Mouse (Mus musculus): ENCODE measurements around the gene Zbtb9. TPM values are rescaled to one million over a fixed set of nuclear protein-coding genes. Genes with fewer than 3 reads are reported as not detected.

Zbtb9 gene
- polyA plus RNA-seq, 1 experiment from 2014 or later: 14.1 TPM

DNA sequence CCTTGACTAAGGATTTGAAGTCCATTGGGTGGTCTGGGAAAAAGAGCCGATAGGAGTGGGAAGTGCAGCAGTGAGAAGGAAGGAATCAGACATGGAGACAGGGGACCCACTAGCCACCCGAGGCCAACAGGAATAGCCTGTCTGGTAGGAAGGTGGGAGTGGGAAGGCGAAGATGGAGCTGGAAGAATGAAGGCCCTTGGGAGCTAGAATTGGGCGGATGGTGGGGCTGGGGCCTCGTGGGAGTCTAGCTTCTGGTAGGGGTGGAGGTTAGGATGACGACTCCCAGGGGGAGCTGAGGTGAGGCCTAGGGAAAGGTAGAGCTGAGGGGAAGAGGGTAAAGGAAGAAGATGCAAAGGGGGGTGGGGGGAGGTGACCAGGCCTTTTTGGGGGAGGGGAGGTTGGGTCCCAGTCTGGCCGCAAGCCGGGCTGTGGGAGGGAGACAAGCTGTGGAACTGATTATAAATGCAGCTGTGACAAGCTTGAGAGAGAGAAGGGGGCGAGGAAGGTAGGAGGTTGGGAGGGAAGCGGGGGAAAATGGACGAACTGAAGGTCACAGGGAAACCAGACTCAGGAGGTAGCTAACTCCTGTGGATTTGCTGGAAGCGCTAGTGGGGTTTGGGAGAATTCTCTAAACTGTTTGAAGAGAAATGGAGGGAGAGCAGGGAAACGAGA, 27.0 kb upstream of the Zbtb9 start:
- no peak for ATAC-seq (ENCODE audit: insufficient read depth, low FRiP score)
- H3K4me2 ChIP-seq (ENCODE audit: low read depth, low read length): peak overlapping the region; percentile 75
- H3K27ac ChIP-seq (ENCODE audit: low read length): peak overlapping the region; percentile 72
- no peaks in the 10 kb centered on the region for H3K9me3 ChIP-seq (replicated peaks; ENCODE audit: control insufficient read depth, low read length)
- peak overlapping the region; percentile 47 for H3K4me3 ChIP-seq (replicated peaks; ENCODE audit: low read length)
- H3K27me3 ChIP-seq (ENCODE audit: control insufficient read depth, insufficient read depth, low read length): no peaks in the 10 kb centered on the region
- peak overlapping the region; percentile 76 for H3K9ac ChIP-seq (ENCODE audit: low read length)
- H3K36me3 ChIP-seq (ENCODE audit: control insufficient read depth, insufficient read depth, low read length): no peaks in the 10 kb centered on the region
- H3K4me1 ChIP-seq (ENCODE audit: control insufficient read depth, insufficient read depth, low read length): peaks cover 35% of the 10 kb centered on the region
- WGBS: 31% methylated on average over 13 of the region's 13 CpGs

- H3K4me3 ChIP-seq (replicated peaks; ENCODE audit: low read length): peak overlapping the region; percentile 47
- no peaks in the 10 kb centered on the region for H3K27me3 ChIP-seq (ENCODE audit: control insufficient read depth, insufficient read depth, low read length)
- H3K9ac ChIP-seq (ENCODE audit: low read length): peak overlapping the region; percentile 76
- 4% methylated on average over 37 of the region's 37 CpGs for WGBS
- peaks cover 41% of the 10 kb centered on the region for H3K4me1 ChIP-seq (ENCODE audit: control insufficient read depth, insufficient read depth, low read length)
- H3K4me2 ChIP-seq (ENCODE audit: low read depth, low read length): peak overlapping the region; percentile 75
- peak overlapping the region; percentile 72 for H3K27ac ChIP-seq (ENCODE audit: low read length)
- peak; percentile 65 for ATAC-seq (ENCODE audit: insufficient read depth, low FRiP score)
- no peaks in the 10 kb centered on the region for H3K36me3 ChIP-seq (ENCODE audit: control insufficient read depth, insufficient read depth, low read length)
- no peaks in the 10 kb centered on the region for H3K9me3 ChIP-seq (replicated peaks; ENCODE audit: control insufficient read depth, low read length)
These were observed 26.4 kb upstream of the Zbtb9 start for GRCm38 (mm10) chr17:26946567-26946966.

DNA sequence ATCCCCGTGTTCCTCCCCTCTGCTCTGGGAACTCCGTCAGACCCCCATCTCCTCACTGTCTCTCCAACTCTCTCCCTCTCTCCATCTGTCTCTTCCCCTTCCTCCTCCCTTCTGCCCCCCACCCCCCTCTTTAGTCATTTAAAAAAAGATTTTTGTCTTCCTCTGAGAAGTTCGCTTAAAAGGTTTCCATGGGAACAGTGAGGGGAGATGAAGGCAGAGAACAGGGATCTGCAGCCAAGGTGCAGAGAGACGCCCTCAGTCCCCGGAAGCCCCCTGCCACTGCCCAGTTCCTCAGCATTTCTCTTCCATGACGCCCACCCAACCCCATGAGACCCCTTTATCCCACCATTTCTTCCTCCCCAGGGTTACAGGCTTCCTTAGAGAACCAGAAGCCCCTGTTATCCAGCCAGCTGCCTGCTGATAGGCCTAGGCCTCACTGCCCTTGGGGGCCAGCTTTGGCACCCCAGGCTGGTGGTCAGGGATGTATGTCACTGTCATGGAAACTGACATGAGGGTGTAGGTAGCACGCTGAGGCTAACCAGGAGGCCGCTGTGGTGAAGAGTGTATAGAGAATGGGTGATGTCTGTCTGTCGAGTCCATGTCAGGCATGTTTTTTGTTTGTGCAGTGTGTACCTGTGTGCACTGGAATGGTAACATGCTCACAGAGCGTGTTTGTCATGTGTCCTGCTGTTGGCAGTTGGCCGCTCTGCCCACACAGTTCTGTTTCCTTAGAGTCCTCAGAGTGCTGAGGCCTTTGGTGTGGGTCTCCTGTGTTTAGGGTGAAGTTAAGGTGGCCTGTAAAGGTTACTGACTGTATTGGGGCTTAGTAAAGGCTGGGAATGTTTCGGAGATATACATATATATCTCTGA, 25.5 kb upstream of the Zbtb9 start:
- no peak for ATAC-seq (ENCODE audit: insufficient read depth, low FRiP score)
- WGBS: 70% methylated on average over 12 of the region's 12 CpGs
- Histone ChIP-seq H3K9me3 (replicated peaks; ENCODE audit: control insufficient read depth, low read length) (no peaks in the 10 kb centered on the region), H3K4me2 (ENCODE audit: low read depth, low read length) (peak overlapping the region; percentile 75), H3K9ac (ENCODE audit: low read length) (peak overlapping the region; percentile 76; the same call in 1 of the 2 replicates), H3K27ac (ENCODE audit: low read length) (no peak overlapping the region; the same call in 1 of the 2 replicates), H3K36me3 (ENCODE audit: control insufficient read depth, insufficient read depth, low read length) (no peaks in the 10 kb centered on the region), H3K4me1 (ENCODE audit: control insufficient read depth, insufficient read depth, low read length) (peaks cover 48% of the 10 kb centered on the region), H3K4me3 (replicated peaks; ENCODE audit: low read length) (peak overlapping the region; percentile 47), H3K27me3 (ENCODE audit: control insufficient read depth, insufficient read depth, low read length) (no peaks in the 10 kb centered on the region)

DNA sequence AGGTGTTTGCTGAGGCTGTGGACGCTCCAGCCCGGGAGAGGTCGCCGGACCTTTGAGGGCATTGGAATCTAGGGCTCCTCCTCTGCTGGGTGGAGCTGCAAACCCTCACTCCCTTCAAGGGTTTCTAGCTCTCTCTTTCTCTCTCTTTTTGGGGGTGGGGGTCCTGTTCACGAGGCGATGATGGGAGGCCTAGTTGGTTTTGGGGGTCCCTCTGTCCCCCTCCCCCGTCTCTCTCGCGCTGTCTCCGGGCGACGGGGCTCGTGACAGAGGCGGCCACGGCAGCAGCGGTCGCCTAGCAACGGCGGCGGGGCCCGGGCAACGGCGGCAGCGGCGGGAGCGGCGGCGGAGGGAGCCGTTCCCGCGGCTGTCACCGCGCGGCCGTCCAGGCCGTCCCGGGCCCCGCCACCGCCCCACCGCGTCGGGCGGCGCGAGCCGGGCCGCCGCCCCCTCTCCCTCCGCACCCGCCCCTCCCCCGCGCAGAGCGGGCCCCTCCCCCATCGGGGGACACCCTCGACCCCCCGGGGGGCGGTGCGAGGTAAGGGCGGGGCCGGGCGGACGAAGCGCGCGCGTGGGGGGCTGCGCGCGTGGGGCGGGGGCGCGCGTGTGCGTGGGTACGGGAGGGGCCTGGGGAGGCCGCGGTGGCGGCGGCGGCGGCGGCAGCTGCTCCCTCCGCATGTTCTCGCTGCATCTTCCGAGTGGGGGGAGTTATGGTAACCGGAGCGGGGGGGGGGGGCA, 24.5 kb upstream of the Zbtb9 start:
- peaks cover 57% of the 10 kb centered on the region for H3K4me1 ChIP-seq (ENCODE audit: control insufficient read depth, insufficient read depth, low read length)
- H3K9ac ChIP-seq (ENCODE audit: low read length): peak overlapping the region; percentile 85
- H3K4me2 ChIP-seq (ENCODE audit: low read depth, low read length): peak overlapping the region; percentile 99
- ATAC-seq (ENCODE audit: insufficient read depth, low FRiP score): no peak
- peak overlapping the region; percentile 49; the same call in 1 of the 2 replicates for H3K27ac ChIP-seq (ENCODE audit: low read length)
- H3K36me3 ChIP-seq (ENCODE audit: control insufficient read depth, insufficient read depth, low read length): no peaks in the 10 kb centered on the region
- peak overlapping the region; percentile 61 for H3K4me3 ChIP-seq (replicated peaks; ENCODE audit: low read length)
- H3K9me3 ChIP-seq (replicated peaks; ENCODE audit: control insufficient read depth, low read length): no peaks in the 10 kb centered on the region
- under 1% methylated on average over 65 of the region's 87 CpGs for WGBS
- H3K27me3 ChIP-seq (ENCODE audit: control insufficient read depth, insufficient read depth, low read length): no peaks in the 10 kb centered on the region

GRCm38 (mm10) chr17:26949051-26949577, 23.9 kb upstream of the Zbtb9 start:
- Histone ChIP-seq H3K4me1 (ENCODE audit: control insufficient read depth, insufficient read depth, low read length) (peaks cover 63% of the 10 kb centered on the region), H3K36me3 (ENCODE audit: control insufficient read depth, insufficient read depth, low read length) (no peaks in the 10 kb centered on the region), H3K4me3 (replicated peaks; ENCODE audit: low read length) (peak overlapping the region; percentile 61), H3K9ac (ENCODE audit: low read length) (peak overlapping the region; percentile 85), H3K27ac (ENCODE audit: low read length) (peak overlapping the region; percentile 7; the same call in 1 of the 2 replicates), H3K27me3 (ENCODE audit: control insufficient read depth, insufficient read depth, low read length) (no peaks in the 10 kb centered on the region), H3K4me2 (ENCODE audit: low read depth, low read length) (peak overlapping the region; percentile 99), H3K9me3 (replicated peaks; ENCODE audit: control insufficient read depth, low read length) (no peaks in the 10 kb centered on the region)
- 14% methylated on average over 12 of the region's 14 CpGs for WGBS
- 0 out of 2 replicates have a peak, but pooled peaks have one; percentile 16 for ATAC-seq (ENCODE audit: insufficient read depth, low FRiP score)

- Histone ChIP-seq H3K9me3 (replicated peaks; ENCODE audit: control insufficient read depth, low read length) (no peaks in the 10 kb centered on the region), H3K9ac (ENCODE audit: low read length) (no peak overlapping the region; the same call in 1 of the 2 replicates), H3K36me3 (ENCODE audit: control insufficient read depth, insufficient read depth, low read length) (no peaks in the 10 kb centered on the region), H3K27ac (ENCODE audit: low read length) (peak overlapping the region; percentile 7; the same call in 1 of the 2 replicates), H3K27me3 (ENCODE audit: control insufficient read depth, insufficient read depth, low read length) (no peaks in the 10 kb centered on the region), H3K4me2 (ENCODE audit: low read depth, low read length) (no peak overlapping the region), H3K4me3 (replicated peaks; ENCODE audit: low read length) (no peak overlapping the region), H3K4me1 (ENCODE audit: control insufficient read depth, insufficient read depth, low read length) (peaks cover 63% of the 10 kb centered on the region)
- 51% methylated on average over 5 of the region's 5 CpGs for WGBS
- ATAC-seq (ENCODE audit: insufficient read depth, low FRiP score): no peak
These were observed 23.1 kb upstream of the Zbtb9 start for GRCm38 (mm10) chr17:26949866-26950265.

DNA sequence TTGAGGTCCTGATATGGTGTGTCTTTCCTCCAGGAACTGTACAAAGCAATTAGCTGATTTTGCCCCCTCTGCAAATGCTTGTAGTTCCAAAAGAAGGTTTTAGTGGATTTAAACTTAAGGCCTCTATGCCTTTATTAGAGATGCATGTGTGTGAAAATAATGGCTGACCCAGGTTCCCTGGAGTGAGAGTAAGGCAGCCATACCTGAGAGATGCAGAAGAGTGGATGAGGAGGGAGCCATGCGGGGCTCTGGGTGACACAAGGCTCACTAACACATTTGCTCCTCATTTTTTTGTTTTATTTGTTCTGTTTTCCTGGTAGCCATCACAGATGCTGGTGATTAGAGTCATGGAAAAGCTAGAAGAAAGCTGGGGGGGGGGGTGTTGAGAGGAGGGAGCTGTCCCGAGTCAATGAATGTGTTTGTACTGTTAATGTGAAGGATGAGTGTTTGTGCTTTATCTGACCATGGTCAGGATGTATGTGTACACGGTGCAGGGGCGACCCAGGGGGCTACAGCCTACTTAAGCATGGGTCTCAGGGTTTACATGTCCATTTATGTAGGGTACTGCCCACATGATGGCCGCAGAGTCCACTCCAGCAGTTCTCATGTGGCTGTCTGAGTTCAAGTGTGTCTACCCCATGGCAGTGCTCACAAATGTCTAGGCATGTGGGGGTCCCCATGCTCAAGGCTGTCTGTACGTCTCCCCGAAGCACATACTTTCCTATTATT, 22.2 kb upstream of the Zbtb9 start:
- Histone ChIP-seq H3K4me1 (ENCODE audit: control insufficient read depth, insufficient read depth, low read length) (peaks cover 61% of the 10 kb centered on the region), H3K9me3 (replicated peaks; ENCODE audit: control insufficient read depth, low read length) (no peaks in the 10 kb centered on the region), H3K27me3 (ENCODE audit: control insufficient read depth, insufficient read depth, low read length) (no peaks in the 10 kb centered on the region), H3K9ac (ENCODE audit: low read length) (peak overlapping the region; percentile 57), H3K36me3 (ENCODE audit: control insufficient read depth, insufficient read depth, low read length) (no peaks in the 10 kb centered on the region), H3K4me3 (replicated peaks; ENCODE audit: low read length) (peak overlapping the region; percentile 36), H3K27ac (ENCODE audit: low read length) (peak overlapping the region; percentile 38; the same call in 1 of the 2 replicates), H3K4me2 (ENCODE audit: low read depth, low read length) (peak overlapping the region; percentile 52)
- ATAC-seq (ENCODE audit: insufficient read depth, low FRiP score): no peak
- 29% methylated on average over 7 of the region's 7 CpGs for WGBS

DNA sequence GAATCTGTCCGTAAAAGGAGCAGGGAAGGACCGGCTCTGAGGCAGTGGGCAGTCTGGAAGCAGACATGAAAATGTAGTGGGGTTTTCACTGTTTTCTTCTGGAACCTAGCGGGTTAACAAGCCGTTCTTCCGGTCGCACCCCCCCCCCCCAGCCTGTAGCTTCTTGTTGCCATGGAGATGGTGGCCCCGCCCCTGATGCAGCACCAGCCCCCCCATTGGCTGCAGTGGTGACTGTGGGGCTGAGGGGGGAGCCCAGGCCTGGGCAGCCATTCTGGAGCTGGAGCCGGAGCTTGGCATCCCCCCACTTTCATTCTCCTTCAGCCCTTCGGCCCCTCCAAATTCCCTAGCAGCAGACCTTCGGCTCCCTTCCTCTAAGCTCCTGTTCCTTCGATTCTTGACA, 21.6 kb upstream of the Zbtb9 start:
- Histone ChIP-seq H3K27me3 (ENCODE audit: control insufficient read depth, insufficient read depth, low read length) (no peaks in the 10 kb centered on the region), H3K9me3 (replicated peaks; ENCODE audit: control insufficient read depth, low read length) (no peaks in the 10 kb centered on the region), H3K4me2 (ENCODE audit: low read depth, low read length) (peak overlapping the region; percentile 52), H3K9ac (ENCODE audit: low read length) (peak overlapping the region; percentile 57), H3K36me3 (ENCODE audit: control insufficient read depth, insufficient read depth, low read length) (no peaks in the 10 kb centered on the region), H3K27ac (ENCODE audit: low read length) (peak overlapping the region; percentile 38; the same call in 1 of the 2 replicates), H3K4me3 (replicated peaks; ENCODE audit: low read length) (peak overlapping the region; percentile 36), H3K4me1 (ENCODE audit: control insufficient read depth, insufficient read depth, low read length) (peaks cover 54% of the 10 kb centered on the region)
- 1% methylated on average over 11 of the region's 11 CpGs for WGBS
- ATAC-seq (ENCODE audit: insufficient read depth, low FRiP score): peak; percentile 51; the same call in 1 of the 2 replicates

All from stomach, embryonic 16.5 days (tissue).